Mouse (Mus musculus): ENCODE results near the gene Lyzl4.
A peak's percentile ranks its signal among the peaks of the same experiment; 100 is the strongest.

GRCm38 (mm10) chr9:121669348-121669791 lies 27.5 kb upstream of the Lyzl4 start:
- peak; percentile 22; the same call in 1 of the 2 replicates for TF ChIP-seq CTCF (IDR thresholded peaks at IDR 0.05; ENCODE audit: extremely low read depth, insufficient read depth, low read length)
- no peak for TF ChIP-seq POLR2A (IDR thresholded peaks at IDR 0.05; ENCODE audit: extremely low read depth, insufficient read depth, low read length)
